Mouse (Mus musculus) frontal cortex, adult (tissue): Measurements from ENCODE around the gene Frg2f1.

Experiments used
- ATAC-seq: cut with Nextera tagmentation; 2 replicates; pipeline ENCODE4 v1.9.2; 2017; ENCODE audit warnings: mild to moderate bottlenecking, moderate library complexity, mixed read lengths; ENCODE audit not compliant: low TSS enrichment

Frg2f1 gene

GRCm38 (mm10) chr4:119492933-119493327, 46.4 kb downstream of the Frg2f1 start:
- ATAC-seq = no peak

GRCm38 (mm10) chr4:119492291-119492932, 46.9 kb downstream of the Frg2f1 start, which contains the start of gene Rimkla:
Rimkla (minus strand) TSS chr4:119492628.
- ATAC-seq = peak; percentile 87

GRCm38 (mm10) chr4:119490806-119491205, 48.5 kb downstream of the Frg2f1 start:
- no peak for ATAC-seq

GRCm38 (mm10) chr4:119489666-119490065, 49.7 kb downstream of the Frg2f1 start:
- ATAC-seq = no peak

GRCm38 (mm10) chr4:119484882-119485281, 54.4 kb downstream of the Frg2f1 start:
- no peak for ATAC-seq

- no peak for ATAC-seq
Measured at GRCm38 (mm10) chr4:119483051-119483450, 56.3 kb downstream of the Frg2f1 start.
